Mouse (Mus musculus) urinary bladder, postnatal 10 days (tissue): ENCODE measurements around the gene Kl.

Experiments used
- DNase-seq: peaks from one replicate; pipeline ENCODE4 v3.0.0; 2022; ENCODE audit warnings: low spot score

Kl gene

DNA sequence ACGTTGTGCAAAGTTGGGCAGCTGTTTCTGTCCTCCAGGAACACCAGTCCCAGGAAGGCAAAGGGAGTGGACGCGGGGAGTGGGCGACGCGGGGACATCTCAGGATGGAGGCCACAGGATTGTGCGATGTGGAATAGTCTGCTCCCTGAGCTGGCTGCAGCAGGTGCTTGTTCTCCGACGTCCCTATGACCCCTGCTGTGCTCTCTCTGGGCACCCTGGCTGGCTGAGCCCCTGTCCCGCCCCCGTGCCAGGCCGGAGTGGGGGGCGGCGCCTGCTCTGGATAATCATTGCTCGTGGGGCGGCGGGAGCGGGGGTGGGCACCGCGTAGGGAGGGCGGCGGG lies at the start of gene Kl:
TSS of gene Kl (plus strand) at position 280 of the 341 bp plus-strand sequence.
- no peak for DNase-seq

DNA sequence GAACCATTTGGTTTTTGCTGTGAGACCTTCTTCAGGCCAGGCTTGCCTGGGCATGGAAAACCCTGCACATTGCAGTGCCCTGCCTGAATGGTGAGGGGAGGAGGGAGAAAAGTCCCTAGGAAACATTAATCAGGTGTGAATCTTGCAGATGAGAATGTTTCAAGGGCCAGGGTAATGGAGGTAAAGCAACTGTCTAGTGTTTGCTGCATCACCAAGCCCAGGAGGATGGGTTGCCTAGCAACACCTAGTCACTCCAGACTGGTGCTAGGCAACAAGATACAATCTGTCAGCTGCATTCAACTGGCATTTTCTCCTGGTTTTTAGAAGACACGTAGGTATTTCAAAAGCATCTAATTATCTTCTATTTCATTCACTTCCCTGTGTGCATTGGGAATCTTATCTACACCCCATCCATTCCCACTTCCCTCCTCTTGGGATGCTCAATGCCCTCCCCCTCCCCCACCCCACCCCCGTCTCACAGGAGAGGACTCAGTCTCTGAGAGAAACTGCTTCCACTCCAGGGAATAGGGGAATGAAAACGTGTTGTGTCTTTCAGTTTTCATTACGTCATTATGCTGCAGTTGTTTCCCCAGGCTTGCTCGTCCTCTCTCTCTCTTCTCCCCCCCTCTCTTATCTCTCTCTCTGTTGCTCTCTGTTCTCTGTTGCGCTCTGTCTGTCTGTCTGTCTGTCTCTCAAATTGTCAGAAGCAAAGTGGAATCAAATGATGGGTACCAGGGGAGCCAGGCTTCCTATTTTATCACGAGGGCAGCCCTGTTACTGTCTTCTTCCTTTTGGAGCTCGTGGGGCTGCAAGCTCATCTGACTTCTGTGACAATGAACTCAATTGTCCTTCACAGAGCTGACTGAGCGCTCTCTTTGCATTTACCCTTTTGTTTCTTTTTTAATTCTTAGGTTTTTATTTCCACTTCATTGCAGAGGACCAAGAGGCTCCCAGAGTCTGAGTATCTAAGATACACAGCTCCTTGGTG lies 46.1 kb upstream of the Kl start:
- no peak for DNase-seq

DNA sequence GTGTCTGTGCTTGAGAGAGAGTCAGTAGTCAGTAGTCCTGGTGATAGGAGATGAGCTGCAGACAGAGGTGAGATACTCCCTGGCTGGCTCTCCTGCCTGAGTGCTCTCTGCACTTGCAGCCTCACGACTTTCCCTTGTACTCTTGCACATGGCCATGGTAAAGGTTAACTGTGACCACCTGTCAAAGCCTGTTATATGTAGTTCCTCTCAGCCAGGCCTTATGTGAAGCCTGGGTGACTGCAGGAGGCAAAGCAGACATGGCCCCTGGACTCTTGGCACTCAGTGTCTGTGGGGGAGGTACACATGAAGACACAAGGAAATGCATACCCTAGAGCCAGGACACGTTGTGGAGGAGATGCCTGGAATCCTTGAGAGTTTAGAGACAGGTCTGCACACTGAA lies 40.3 kb upstream of the Kl start:
- no peak for DNase-seq

DNA sequence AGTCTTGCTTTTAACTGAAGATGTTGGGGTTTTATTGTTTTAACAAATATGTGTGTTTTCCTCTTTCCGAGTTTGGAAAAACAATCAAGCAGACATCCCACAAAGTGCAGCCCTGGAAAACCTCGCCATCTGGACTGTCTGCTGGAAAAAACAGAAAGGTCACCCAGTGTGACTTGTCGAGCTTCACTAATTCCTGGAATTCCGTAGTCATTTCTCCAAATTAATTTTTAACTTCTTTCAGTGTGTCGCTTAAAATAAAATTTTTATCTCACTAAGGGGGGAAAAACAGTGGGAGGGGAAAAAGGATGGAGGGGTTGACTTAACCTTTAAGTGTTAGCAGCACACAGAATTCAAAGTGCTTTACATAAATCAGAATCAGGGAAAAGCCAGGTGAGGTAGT lies 39.8 kb upstream of the Kl start:
- DNase-seq: no peak

DNA sequence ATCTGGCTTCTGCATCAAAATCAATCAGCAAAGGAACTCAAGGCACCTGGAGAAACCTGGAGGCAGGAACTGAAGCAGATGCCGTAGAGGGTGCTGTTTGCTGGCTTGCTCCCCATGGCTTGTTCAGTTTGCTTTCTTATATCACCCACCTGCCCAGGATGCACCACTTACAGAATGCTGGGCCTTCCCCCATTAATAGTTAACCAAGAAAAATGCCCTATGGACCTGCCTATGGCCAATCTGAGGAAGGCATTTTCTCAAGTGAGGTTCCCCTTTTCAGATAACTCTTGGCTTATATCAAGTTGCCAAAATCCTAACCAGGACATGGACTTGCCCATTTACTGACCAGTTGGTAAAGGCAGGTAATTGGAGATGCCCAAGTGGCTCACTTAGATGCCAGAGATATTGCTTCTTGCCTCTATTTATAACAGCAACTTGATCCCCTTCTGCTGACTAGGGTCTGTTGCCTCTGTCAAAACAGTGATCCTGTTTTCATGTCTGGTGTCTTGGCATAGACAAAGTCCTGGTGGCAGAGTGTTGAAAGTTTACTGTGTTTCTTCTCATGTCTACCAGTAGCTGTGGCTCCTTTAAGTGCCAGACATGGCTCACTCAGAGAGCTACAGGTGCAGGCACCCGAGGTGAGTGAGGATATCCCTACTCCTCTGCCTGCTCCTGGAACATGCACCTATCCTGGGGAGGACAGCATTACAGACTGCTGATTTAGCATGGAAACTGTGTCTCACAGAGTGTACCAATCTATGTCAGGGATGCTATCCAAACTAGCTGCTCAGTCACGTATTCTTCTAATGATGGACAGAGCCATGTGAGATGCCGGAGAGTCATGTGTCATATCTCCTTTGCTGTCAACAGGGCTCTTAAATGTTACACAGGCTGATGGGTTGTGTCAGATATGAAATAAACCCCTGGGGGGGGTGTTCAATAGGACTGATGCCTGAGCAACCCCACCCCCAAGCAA lies 37.0 kb upstream of the Kl start:
- DNase-seq: no peak

DNA sequence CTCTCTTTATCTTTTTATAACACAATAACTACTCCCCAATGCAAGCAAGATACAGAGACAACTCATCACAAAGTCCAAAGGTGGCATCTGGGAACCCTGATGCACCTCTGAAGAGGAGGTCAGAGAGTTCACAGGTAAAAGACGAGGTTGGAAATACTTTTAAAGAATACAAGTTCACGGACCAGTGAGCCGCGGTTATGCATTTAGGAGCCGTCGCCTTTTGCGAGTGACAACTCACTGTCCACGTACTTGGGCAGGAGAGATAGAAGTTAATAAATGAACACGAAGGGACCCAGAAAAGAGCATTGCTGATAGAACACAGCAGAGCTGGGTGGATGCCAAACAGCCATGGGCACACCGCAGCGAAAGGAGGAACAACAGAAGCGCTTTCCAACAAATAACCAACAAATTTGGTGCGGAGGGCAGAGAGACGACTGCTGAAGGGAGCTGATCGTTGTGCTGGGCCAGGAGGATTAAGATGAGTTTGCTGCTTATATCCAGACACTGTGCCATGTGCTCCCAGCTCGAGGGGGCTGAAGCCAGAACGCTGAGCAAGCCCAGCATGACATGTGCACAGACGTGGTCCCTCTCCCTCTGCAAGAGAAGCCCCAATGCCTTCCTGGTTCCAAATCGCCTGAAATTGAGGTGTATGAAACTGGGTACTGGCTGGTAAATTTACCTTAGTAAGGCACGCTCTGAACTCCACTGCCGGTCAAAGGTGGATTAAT lies 35.1 kb upstream of the Kl start:
- no peak for DNase-seq

DNA sequence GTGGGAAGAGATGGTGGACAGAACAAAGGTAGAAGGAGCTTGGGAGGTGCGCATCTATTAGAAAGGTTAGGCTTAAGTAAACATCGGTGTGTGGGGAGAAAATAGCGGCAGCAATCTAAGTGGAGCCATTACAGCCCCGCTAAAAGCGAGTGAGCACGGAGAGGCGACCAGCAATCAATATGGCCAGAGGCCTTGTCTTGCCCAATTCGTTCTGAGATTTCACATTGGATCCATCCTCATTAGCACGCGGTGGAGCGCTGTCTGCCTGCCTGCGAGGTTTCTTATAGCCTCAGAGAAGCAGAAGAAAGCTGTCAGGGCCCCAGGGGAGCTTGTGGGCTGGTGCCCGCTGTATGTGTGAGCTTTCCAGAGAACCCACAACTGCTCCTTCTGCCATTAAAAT lies 33.8 kb upstream of the Kl start:
- DNase-seq: no peak

DNA sequence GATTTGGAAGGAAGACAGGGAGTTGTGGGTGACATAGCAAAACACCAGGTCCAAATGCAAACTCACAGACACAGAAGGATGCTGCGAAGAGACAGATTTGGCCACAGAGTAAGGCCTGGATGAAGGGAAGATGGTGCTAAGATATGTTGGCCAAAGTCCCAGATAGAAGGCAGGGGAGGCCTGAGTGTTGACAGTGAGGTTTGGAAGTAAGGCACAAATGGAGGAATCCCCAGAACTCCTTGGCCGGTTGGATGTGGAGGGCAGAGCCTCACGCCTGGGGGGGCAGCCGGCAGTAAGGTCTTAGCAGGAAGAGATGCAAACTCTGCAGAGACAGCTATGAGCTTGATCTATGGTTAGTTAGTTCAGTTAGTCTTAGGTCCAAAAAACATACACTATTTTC lies 33.1 kb upstream of the Kl start:
- no peak for DNase-seq

DNA sequence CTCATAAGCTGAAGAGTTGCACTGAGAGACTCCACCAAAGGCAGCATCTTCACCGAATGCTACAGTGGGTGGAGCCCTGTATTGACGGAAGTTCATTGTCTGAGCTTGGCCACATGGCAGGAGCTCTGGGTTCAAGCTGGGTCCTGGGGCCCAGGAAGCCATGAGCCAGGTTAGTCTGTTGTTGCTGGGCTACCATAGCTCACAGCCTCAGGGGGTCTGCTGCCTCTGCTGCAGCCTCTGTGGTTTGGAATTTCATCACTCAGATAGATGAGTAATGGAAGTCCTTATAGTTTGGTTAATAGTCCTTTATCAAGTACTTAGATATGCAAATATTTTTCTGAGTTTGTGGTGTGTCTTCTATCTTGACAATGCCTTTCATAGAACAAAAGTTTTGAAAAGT lies 32.4 kb upstream of the Kl start:
- no peak for DNase-seq

DNA sequence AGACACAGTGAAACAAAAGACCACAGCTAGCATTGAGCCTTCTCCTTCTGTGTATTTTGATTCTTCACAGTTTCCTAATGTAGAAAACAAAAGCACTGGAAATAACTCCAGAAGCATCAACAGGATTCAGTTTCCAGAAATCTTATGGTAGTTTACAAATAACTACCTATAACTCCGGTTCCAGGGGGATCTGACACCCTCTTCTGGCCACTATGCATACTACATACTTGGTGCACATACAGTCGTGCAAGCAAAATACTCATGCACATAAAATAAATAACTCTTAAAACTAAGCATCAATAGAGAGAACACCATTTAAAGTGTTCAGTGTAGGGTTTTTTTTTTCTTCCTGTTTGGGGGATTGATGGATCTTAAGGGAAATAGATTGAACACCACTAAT lies 23.0 kb upstream of the Kl start:
- no peak for DNase-seq

DNA sequence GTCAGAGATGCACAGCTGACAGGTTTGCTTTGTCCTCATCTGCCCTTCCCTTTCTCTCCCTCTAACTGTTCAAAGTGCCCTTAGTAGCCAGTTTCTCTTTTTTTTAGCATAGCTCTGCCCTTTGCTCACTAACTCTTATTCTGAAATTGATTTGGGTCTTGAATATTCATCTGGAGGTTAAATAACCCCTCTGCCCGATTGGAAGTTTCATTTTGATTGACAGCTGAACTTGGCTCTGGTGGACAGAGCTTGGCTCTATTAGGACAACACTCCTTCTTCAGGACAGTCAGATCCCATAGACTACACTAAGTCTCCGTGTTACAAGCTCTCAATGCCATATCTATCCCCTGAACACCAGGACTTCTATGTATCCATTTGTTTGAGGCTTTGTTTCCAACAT lies 19.8 kb upstream of the Kl start:
- DNase-seq: no peak

DNA sequence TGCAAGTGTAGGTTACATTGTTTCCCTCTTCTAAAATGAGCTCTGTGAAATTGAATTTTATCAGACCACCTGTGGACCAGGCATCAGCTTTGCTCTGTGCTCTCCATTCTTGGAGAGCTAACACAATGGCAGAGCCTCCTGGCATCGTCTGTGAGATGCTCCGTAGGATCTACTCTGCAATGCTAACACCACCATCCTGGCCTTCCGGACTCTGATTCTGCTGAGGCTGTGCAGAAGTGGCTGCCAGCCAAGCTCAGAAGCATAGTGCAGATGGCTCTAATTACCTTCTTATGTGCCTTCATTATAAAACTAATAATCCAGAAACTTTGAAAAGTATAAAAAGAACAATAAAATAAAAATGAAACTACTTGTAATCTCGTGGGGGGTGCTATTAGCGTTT lies 16.2 kb upstream of the Kl start:
- no peak for DNase-seq

DNA sequence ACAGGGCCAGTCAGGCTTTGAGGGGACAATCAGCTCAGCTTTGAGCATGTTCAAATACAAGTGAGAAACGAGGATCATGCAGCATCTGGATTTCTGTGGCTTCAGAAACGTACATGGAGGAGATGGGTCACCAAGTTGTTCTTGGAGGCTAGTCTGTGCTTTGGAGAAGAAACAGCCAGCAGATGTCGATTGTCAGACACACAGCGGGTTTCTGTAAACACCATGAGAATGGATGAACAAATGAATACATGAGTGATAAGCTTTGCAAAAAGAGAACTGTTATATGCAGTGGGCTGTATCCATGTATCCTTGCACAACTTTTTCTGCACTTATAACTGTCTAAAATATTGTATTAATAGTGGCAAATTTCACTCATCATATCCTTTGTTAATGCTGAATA lies 15.6 kb upstream of the Kl start:
- no peak for DNase-seq

DNA sequence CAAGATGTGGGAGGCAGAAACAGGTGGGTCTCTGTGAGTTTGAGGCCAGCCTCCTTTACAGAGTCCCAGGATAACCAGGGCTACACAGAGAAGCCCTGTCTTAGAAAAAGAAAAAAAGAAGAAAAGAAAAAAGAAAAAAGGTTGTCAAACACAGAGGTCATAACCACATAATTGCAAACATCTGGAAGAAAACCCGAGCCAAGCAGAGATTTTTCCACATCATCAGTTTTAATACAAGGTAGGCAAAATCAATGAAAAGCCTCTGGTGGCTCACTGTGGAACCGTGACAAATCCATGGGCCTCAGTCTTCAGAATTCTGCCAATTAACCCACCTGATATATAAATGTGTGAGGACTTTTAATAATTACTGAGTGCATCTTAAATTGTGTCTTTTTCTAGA lies 14.9 kb upstream of the Kl start:
- no peak for DNase-seq

DNA sequence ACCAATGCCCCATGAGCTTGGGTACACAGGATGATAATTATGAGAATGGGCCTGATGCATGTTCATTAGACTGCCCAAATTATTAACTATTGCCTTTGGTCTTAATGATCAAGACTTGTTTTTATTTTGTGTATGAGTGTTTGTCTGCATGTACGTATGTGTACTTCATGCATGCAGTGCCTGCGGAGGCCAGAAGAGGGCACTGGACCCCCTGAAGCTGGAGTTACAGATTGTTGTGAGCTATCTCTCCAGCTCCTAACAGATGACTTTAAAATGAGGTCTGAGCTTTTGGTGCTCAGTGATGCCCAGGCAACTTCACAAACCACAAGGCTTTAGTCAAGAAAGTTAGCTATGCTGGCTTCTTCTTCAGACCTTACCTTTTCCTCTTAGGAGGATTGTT lies 6.8 kb upstream of the Kl start:
- no peak for DNase-seq

DNA sequence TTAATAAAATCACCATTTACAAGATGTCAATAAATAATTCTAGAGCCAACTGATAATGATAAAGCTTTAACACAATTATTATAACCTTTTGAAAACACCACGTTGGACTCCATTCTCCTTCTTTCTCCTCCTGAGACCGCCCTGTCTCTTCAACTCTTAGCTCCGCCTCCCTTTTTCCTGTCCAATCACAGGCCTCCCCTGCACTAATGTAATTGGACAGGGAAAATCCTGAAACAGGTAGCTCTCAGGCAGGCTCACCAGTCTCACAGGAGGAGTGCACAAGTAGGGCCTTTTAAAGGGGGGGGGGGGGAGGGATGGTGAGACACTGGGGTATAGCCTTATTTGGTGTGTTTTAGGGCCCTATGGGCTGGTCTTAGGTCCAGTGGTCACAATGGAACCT lies 3.3 kb upstream of the Kl start:
- no peak for DNase-seq

DNA sequence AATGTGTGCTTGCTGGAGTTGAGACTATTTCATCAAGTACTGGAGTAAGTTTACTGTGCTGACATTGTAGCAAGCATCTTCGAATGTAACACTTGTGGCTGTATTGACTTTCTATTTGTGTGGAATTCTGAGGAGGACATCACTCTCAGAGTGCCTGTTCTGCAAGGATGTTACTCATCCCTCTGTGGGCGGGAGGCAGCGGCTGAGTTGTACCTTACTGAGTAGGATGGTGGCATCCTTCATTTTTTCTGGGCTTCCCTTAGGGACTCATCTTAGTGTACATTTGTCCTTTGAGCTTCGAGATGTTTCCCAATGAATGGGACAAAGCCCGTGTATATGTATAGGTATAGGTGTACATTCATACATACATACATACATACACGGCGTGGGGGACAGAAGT lies 1.1 kb upstream of the Kl start:
- DNase-seq: no peak

DNA sequence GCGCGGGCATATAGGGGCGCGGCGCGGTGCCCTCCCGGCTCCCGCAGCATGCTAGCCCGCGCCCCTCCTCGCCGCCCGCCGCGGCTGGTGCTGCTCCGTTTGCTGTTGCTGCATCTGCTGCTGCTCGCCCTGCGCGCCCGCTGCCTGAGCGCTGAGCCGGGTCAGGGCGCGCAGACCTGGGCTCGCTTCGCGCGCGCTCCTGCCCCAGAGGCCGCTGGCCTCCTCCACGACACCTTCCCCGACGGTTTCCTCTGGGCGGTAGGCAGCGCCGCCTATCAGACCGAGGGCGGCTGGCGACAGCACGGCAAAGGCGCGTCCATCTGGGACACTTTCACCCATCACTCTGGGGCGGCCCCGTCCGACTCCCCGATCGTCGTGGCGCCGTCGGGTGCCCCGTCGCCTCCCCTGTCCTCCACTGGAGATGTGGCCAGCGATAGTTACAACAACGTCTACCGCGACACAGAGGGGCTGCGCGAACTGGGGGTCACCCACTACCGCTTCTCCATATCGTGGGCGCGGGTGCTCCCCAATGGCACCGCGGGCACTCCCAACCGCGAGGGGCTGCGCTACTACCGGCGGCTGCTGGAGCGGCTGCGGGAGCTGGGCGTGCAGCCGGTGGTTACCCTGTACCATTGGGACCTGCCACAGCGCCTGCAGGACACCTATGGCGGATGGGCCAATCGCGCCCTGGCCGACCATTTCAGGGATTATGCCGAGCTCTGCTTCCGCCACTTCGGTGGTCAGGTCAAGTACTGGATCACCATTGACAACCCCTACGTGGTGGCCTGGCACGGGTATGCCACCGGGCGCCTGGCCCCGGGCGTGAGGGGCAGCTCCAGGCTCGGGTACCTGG lies 488 bp downstream of the Kl start:
- DNase-seq: no peak

DNA sequence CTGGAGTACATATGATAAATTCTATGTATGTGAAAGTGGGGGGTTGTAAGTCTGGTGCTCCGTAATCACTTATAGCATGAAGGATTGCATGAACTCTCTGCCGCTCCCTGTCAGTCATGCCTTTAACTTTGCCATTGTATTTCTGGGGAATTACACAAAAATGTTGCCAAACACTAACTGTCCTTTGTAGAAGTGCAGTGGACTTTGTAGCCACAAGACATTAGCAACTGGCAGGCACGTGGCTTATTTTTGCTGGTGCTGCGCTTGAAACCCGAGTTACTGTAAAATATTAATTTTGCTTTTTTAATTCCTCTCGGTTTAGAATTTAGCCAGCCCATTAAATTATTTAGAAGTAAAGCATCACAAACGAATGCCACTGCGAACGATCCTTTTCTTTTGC lies 2.4 kb downstream of the Kl start:
- no peak for DNase-seq

DNA sequence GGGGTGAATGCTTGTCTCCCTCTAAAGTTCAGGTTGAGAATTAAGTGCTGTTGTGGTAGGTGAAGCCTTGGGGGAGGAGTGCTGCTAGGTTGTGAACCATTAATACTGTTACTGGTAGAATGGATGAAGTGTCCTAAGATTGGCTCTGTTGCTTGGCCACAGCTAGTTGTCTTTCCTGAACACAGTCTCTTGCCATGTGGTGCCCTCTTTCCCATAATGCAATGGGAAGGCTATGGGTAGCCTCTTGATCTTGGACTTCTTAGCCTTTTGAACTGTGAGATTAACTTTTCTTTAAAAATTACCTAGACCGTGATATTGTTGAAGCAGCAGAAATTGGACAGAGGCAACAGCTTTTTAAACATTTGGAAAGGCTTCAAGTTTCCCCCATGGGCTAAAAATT lies 7.5 kb downstream of the Kl start:
- DNase-seq: no peak

DNA sequence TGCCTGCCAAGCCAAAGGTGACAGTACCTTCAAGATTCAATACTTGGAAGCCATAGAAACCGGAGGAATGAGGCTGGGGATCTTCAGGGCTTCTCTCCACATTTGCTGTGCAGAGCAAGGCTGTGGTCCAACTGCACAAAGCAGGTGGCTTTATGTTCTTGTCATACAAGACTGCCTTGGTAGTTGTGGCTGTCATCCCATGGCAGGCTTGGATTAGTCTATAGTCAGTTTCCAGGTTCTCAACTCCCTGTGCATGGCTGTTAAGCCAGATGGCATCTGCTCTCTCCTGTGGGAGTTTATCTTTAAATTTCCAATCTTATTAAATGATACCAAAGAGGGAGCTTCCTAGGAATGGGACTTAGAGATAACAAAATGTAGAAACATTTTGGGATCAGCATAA lies 9.2 kb downstream of the Kl start:
- no peak for DNase-seq

DNA sequence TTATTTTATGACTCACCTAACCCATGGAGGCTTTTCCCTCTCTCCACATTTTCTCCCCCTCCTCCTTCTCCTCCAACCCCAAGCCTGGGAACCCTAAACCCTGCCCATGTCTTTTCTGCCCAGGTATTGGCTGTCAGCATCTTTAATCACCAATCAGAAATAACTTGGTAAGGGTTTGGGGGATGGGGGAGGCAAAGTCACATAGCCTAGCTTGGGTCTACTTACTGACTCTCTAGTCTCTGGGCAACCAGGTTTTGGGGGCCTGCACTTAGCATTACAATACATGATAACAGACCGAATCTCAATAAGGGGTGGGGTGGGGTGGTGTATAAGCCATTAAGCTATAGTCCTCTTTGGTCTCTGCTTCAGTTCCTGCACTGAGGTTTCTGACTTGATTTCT lies 10.3 kb downstream of the Kl start:
- DNase-seq: no peak
